Mouse (Mus musculus) 3T3-L1 (cell line): ENCODE results near the gene Olfr295.

Source experiments
- DNase-seq: peaks from one replicate; pipeline ENCODE4 v3.0.0-alpha.2; 2015; ENCODE audit warnings: low read depth, low spot score

Gene Olfr295

GRCm38 (mm10) chr7:86583562-86583961, at the start of gene Olfr295:
TSS of gene Olfr295 (plus strand) at chr7:86583862.
- DNase-seq: no peak

GRCm38 (mm10) chr7:86616543-86616942, 32.9 kb downstream of the Olfr295 start, which contains the start of gene Olfr294:
TSS of gene Olfr294 (minus strand) at chr7:86616643.
- no peak for DNase-seq
